Mouse (Mus musculus): ENCODE measurements around the gene Mboat7. TPM values are rescaled to one million over a fixed set of nuclear protein-coding genes. Genes with fewer than 3 reads are reported as not detected.

The Mboat7 gene
- total RNA-seq, 1 experiment from 2014 or later = 87.5 TPM

GRCm38 (mm10) chr7:3694076-3694948 lies 989 bp upstream of the Mboat7 start:
- peak; percentile 37 for ATAC-seq (ENCODE audit: extremely low read depth, insufficient number of reproducible peaks, low FRiP score, poor library complexity, severe bottlenecking)

- no peak for ATAC-seq (ENCODE audit: extremely low read depth, insufficient number of reproducible peaks, low FRiP score, poor library complexity, severe bottlenecking)
Measured at GRCm38 (mm10) chr7:3693809-3694075, 419 bp upstream of the Mboat7 start.

- ATAC-seq (ENCODE audit: extremely low read depth, insufficient number of reproducible peaks, low FRiP score, poor library complexity, severe bottlenecking) = no peak; the same call in 1 of the 2 replicates
Measured at GRCm38 (mm10) chr7:3692382-3692986, 839 bp downstream of the Mboat7 start, which contains the start of gene Tsen34. Tsen34 (plus strand) TSS chr7:3692863.

- no peak for ATAC-seq (ENCODE audit: extremely low read depth, insufficient number of reproducible peaks, low FRiP score, poor library complexity, severe bottlenecking)
Measured at GRCm38 (mm10) chr7:3691919-3692318, 1.4 kb downstream of the Mboat7 start.

- no peak for ATAC-seq (ENCODE audit: extremely low read depth, insufficient number of reproducible peaks, low FRiP score, poor library complexity, severe bottlenecking)
Measured at GRCm38 (mm10) chr7:3685400-3686187, 7.7 kb downstream of the Mboat7 start.

- ATAC-seq (ENCODE audit: extremely low read depth, insufficient number of reproducible peaks, low FRiP score, poor library complexity, severe bottlenecking) = no peak
Measured at GRCm38 (mm10) chr7:3684698-3685097, 8.6 kb downstream of the Mboat7 start.

- ATAC-seq (ENCODE audit: extremely low read depth, insufficient number of reproducible peaks, low FRiP score, poor library complexity, severe bottlenecking) = no peak
Measured at GRCm38 (mm10) chr7:3683908-3684550, 9.3 kb downstream of the Mboat7 start.

GRCm38 (mm10) chr7:3677342-3677741 lies 16.0 kb downstream of the Mboat7 start, which contains the start of gene Tmc4:
Tmc4 (minus strand) TSS chr7:3677553.
- no peak for ATAC-seq (ENCODE audit: extremely low read depth, insufficient number of reproducible peaks, low FRiP score, poor library complexity, severe bottlenecking)

GRCm38 (mm10) chr7:3676371-3676770 lies 17.0 kb downstream of the Mboat7 start:
- no peak for ATAC-seq (ENCODE audit: extremely low read depth, insufficient number of reproducible peaks, low FRiP score, poor library complexity, severe bottlenecking)

GRCm38 (mm10) chr7:3675228-3675548 lies 18.1 kb downstream of the Mboat7 start:
- no peak for ATAC-seq (ENCODE audit: extremely low read depth, insufficient number of reproducible peaks, low FRiP score, poor library complexity, severe bottlenecking)

- ATAC-seq (ENCODE audit: extremely low read depth, insufficient number of reproducible peaks, low FRiP score, poor library complexity, severe bottlenecking) = peak; percentile 90
Measured at GRCm38 (mm10) chr7:3674507-3675227, 18.7 kb downstream of the Mboat7 start.

- ATAC-seq (ENCODE audit: extremely low read depth, insufficient number of reproducible peaks, low FRiP score, poor library complexity, severe bottlenecking) = no peak
Measured at GRCm38 (mm10) chr7:3666921-3667391, 26.4 kb downstream of the Mboat7 start.

- ATAC-seq (ENCODE audit: extremely low read depth, insufficient number of reproducible peaks, low FRiP score, poor library complexity, severe bottlenecking) = peak; percentile 98
Measured at GRCm38 (mm10) chr7:3665215-3666114, 27.9 kb downstream of the Mboat7 start, which contains the start of gene Leng1. Leng1 (minus strand) TSS chr7:3665840.

- ATAC-seq (ENCODE audit: extremely low read depth, insufficient number of reproducible peaks, low FRiP score, poor library complexity, severe bottlenecking) = no peak
Measured at GRCm38 (mm10) chr7:3664524-3665214, 28.7 kb downstream of the Mboat7 start.

- no peak for ATAC-seq (ENCODE audit: extremely low read depth, insufficient number of reproducible peaks, low FRiP score, poor library complexity, severe bottlenecking)
Measured at GRCm38 (mm10) chr7:3658578-3658977, 34.7 kb downstream of the Mboat7 start.

- no peak for ATAC-seq (ENCODE audit: extremely low read depth, insufficient number of reproducible peaks, low FRiP score, poor library complexity, severe bottlenecking)
Measured at GRCm38 (mm10) chr7:3656966-3657365, 36.4 kb downstream of the Mboat7 start.

- ATAC-seq (ENCODE audit: extremely low read depth, insufficient number of reproducible peaks, low FRiP score, poor library complexity, severe bottlenecking) = no peak
Measured at GRCm38 (mm10) chr7:3646641-3647040, 46.7 kb downstream of the Mboat7 start.

All from neutrophil, adult 5-6 weeks (primary cell).